Mouse (Mus musculus): Measurements from ENCODE around the gene Grn. TPM values are rescaled to one million over a fixed set of nuclear protein-coding genes. Genes with fewer than 3 reads are reported as not detected.
"Not testable (repeated sequence)": the region's sequence is repeated elsewhere in the genome, so short reads cannot be mapped to it uniquely, and the experiment has no call there.

The Grn gene
- polyA plus RNA-seq (2016; fragmentation: Nextera tagmentation; extraction: Ambion mirVana): 66.2 and 70.1 TPM in 2 replicates

DNA sequence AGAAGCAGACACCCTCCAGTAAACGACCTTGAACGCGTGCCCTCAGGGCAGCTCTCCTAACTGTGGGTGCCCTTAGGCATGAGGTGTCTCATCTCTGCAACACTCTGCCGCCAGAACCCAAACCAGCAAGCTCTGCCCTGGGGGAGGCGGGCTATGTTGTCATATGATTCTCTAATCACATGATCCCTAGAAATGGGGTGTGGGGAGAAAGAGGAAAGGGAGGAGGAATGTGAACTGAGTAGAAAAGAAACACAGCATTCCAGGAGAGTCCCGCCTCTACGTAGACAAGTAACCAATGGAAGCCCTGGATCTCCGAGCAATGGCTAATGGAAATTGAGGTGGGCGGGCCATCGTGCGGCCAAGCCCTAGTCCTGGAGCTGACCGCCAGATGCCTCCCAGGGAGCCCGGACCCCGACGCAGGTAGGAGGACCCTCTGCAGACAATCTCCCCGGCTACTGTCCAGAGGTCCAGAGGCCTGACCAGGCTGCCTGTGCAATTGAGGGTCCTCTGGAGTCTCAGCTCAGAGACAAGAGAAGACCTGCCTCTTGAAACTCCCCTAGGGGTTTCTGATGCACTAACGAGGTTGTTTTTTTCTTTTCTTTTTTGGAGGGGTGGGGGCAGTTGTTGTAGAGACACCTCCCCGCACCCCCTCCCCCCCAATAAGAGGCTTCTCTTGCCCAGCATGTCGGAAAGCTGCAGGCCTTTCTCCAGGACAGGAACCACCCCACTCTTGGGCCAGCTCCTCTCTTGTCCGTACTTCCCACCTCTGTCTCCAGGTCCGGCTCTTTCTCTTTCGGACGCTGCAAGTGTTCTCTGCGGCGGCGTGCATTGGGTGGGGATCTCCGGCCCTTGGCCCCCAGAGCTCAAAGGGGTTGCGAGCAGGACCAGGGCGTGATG is at the start of gene Grn:
Gene Grn (plus strand): TSS at position 195 of the 897 bp plus-strand sequence.
- Histone ChIP-seq H3K27ac (peak within 1 kb of the TSS; percentile 85), H3K4me3 (peak within 1 kb of the TSS; percentile 72), H3K9me3 (no peaks in the 10 kb centered on the region), H3K27me3 (ENCODE audit: poor library complexity, severe bottlenecking) (peaks cover 15% of the 10 kb centered on the region), H3K36me3 (replicated peaks) (peaks cover 22% of the 10 kb centered on the region), H3K4me1 (peaks cover 34% of the 10 kb centered on the region)
- under 1% methylated on average over 29 of the region's 29 CpGs for WGBS
- DNase-seq (ENCODE audit: extremely low spot score, low spot score): peak; percentile 88

- WGBS: 62% methylated on average over 4 of the region's 4 CpGs
- Histone ChIP-seq H3K27me3 (ENCODE audit: poor library complexity, severe bottlenecking) (peaks cover 2% of the 10 kb centered on the region), H3K4me3 (no peak overlapping the region), H3K9me3 (peaks cover 5% of the 10 kb centered on the region; the same call in 1 of the 2 replicates), H3K4me1 (peaks cover 5% of the 10 kb centered on the region), H3K36me3 (replicated peaks) (no peaks in the 10 kb centered on the region), H3K27ac (no peak overlapping the region)
- no peak for DNase-seq (ENCODE audit: extremely low spot score, low spot score)
These were observed 48.6 kb upstream of the Grn start for GRCm38 (mm10) chr11:102381341-102382100.

DNA sequence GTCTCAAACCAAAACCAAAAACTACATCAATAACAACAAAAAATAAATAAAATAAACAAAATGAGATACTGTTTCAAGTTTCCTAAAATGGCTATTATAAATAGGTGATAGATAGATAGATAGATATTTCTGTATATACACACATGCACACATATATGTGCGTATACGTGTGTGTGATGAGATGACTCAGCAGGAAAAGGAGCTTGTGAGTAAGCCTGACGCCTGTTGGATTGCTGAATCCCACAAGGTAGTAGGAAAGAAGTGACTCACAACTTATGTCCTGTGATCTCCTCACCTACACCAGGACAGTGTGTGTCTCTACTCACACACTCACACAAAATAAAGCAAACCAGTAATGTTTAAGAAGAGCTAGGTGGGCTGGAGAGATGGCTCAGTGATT is 47.3 kb upstream of the Grn start:
- WGBS: 92% methylated on average over 3 of the region's 3 CpGs
- peaks cover 5% of the 10 kb centered on the region; the same call in 1 of the 2 replicates for H3K9me3 ChIP-seq

DNA sequence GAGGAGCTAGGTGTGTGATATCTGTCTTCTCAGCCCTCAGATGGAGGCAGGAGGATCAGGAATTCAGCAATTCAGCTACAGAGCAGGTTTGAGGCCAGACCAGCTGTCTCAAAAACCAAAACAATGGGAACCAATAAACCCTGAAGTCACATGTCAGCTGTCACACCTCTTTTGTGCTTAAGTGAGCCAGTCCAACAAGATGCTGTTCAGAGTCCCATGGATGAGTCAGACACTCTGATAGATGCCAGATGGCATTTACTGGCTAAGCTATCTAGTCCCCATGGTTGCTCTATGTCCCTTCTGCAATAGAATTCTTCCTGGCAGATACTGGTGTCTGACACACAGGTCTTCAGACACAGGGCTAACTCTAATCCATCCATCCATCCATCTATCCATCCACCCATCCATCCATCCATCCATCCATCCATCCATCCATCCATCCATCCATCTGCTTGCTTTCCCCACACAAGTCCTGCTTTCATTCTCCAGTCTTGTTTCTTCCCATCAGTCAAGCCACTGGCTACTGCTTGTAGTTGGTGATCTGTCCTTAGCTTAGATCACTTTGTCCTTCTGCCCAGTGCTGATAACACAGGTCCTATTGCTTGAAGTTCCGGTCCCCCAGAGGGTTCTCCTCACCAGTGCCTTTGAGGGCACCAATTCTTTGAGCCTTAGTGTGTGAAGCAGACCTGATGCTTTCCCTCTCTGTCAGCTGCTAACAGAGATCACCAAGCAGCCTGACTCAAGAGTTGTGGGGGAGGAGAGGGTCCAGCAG is 46.6 kb upstream of the Grn start:
- no peak overlapping the region for H3K4me3 ChIP-seq
- H3K36me3 ChIP-seq (replicated peaks): no peaks in the 10 kb centered on the region
- 76% methylated on average over 1 of the region's 1 CpGs for WGBS
- H3K27me3 ChIP-seq (ENCODE audit: poor library complexity, severe bottlenecking): no peaks in the 10 kb centered on the region
- no peak overlapping the region for H3K27ac ChIP-seq
- no peak for DNase-seq (ENCODE audit: extremely low spot score, low spot score)
- peaks cover 5% of the 10 kb centered on the region; the same call in 1 of the 2 replicates for H3K9me3 ChIP-seq
- 0 out of 2 replicates have a peak, but pooled peaks cover 3% of the 10 kb centered on the region for H3K4me1 ChIP-seq

More for the DNA sequence above, 47.3 kb upstream of the Grn start:
- Histone ChIP-seq H3K36me3 (replicated peaks) (no peaks in the 10 kb centered on the region), H3K4me1 (0 out of 2 replicates have a peak, but pooled peaks cover 3% of the 10 kb centered on the region), H3K4me3 (no peak overlapping the region), H3K27ac (no peak overlapping the region), H3K27me3 (ENCODE audit: poor library complexity, severe bottlenecking) (no peaks in the 10 kb centered on the region)
- DNase-seq (ENCODE audit: extremely low spot score, low spot score): no peak

- Histone ChIP-seq H3K36me3 (replicated peaks) (no peaks in the 10 kb centered on the region), H3K27me3 (ENCODE audit: poor library complexity, severe bottlenecking) (no peaks in the 10 kb centered on the region), H3K4me1 (0 out of 2 replicates have a peak, but pooled peaks cover 3% of the 10 kb centered on the region), H3K9me3 (no peaks in the 10 kb centered on the region), H3K4me3 (no peak overlapping the region), H3K27ac (no peak overlapping the region)
- 93% methylated on average over 2 of the region's 2 CpGs for WGBS
- DNase-seq (ENCODE audit: extremely low spot score, low spot score): no peak
These were observed 45.7 kb upstream of the Grn start for GRCm38 (mm10) chr11:102384418-102384817.

DNA sequence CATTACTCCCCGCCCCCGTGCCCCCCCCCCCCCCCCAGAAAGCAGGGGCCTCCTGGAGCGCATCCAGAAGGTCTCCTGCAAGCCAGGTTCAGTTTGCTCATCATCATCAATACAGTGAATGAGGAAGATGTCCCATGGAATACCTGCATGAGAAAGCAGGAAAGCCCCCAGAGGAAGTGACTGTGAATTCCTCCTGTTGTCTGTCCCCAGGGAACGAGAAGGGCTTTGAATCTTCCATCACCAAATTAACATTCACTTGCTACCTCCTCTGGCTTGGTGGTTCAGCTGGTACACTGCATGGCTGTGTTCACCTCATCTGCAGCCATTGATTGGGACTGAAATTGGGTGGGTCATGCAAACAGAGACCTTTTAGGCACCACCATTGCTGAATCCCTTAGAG is 45.0 kb upstream of the Grn start:
- no peak for DNase-seq (ENCODE audit: extremely low spot score, low spot score)
- WGBS: 64% methylated on average over 4 of the region's 4 CpGs

DNA sequence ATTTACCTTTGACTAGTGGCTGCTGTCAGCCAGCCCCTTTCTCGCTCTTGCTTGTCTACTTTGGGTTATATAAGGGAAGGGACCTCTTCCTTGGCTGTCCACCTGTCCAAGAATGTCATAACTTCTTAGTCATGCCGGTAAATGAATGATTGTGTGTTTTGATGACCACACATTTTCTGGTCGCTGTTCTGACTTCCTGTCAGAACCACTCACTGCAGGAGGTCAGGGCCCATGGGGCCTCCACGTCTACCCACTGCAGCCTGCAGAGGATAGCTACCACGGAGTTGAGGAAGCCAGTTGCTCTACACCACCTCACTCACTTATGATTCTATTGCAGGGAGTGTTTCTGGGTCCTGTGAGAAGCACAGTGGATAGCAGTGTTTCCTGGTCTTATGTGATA is 44.0 kb upstream of the Grn start:
- 75% methylated on average over 5 of the region's 5 CpGs for WGBS

More for the DNA sequence above, 45.0 kb upstream of the Grn start:
- Histone ChIP-seq H3K27ac (no peak overlapping the region), H3K27me3 (ENCODE audit: poor library complexity, severe bottlenecking) (no peaks in the 10 kb centered on the region), H3K4me3 (no peak overlapping the region), H3K4me1 (0 out of 2 replicates have a peak, but pooled peaks cover 3% of the 10 kb centered on the region), H3K36me3 (replicated peaks) (no peaks in the 10 kb centered on the region), H3K9me3 (no peaks in the 10 kb centered on the region)

DNA sequence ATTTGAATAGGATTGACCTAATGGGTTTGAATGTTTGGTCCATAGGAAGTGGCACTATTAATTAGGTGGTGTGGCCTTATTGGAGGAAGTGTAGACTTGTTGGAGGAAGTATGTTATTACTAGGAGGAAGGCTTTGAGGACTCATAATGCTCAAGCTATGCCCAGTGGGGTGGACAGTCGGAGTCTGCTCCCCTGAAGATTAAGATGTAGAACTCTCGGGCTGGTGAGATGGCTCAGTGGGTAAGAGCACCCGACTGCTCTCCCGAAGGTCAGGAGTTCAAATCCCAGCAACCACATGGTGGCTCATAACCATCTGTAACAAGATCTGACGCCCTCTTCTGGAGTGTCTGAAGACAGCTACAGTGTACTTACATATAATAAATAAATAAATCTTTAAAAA is 40.7 kb upstream of the Grn start:
- H3K9me3 ChIP-seq; H3K27ac ChIP-seq; H3K36me3 ChIP-seq (replicated peaks); DNase-seq (ENCODE audit: extremely low spot score, low spot score); H3K4me3 ChIP-seq; H3K27me3 ChIP-seq (ENCODE audit: poor library complexity, severe bottlenecking): not testable (repeated sequence)
- H3K4me1 ChIP-seq: peaks cover 21% of the 10 kb centered on the region
- WGBS: 92% methylated on average over 4 of the region's 5 CpGs

More for the DNA sequence above, 44.0 kb upstream of the Grn start:
- no peaks in the 10 kb centered on the region for H3K36me3 ChIP-seq (replicated peaks)
- no peak overlapping the region for H3K27ac ChIP-seq
- 0 out of 2 replicates have a peak, but pooled peaks cover 3% of the 10 kb centered on the region for H3K4me1 ChIP-seq
- no peak for DNase-seq (ENCODE audit: extremely low spot score, low spot score)
- no peaks in the 10 kb centered on the region for H3K9me3 ChIP-seq
- H3K27me3 ChIP-seq (ENCODE audit: poor library complexity, severe bottlenecking): no peaks in the 10 kb centered on the region
- no peak overlapping the region for H3K4me3 ChIP-seq

DNA sequence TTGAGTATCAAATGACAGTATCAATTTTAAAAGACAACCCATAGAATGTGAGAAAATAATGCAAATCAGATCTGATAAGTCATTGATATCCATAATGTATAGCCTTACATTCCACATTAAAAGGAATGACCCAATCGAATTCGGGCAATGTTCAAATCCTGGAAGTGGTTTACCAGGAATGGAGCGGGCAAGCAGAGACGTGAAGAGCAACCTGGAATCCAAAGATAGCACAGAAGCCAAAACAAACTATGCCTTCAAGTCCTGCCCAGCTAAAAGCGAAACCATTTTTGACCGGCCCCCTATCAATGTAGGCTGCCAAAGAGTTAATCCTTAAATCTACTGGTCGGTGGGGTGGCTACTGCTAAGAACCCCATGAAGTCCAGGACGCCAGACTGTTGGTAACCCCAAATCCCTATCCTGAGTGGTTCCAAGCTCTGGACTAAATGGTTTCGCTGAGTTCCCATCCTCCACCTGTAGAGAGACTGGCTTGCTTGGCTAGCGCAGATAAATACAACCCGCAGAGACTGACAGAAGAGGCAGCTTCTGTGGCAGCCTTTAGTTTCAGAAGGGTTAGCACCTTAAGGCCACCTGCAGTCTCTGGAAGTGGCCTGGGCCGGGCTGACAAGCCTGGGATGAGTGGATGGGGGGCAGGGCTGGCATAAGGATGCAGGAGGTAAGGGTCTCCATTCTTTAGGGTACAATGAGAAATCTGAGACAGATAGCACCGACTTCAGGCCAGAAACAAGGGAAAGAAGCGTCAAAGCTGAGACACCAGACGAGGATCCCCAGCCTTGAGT is 37.5 kb upstream of the Grn start:
- Histone ChIP-seq H3K27me3 (ENCODE audit: poor library complexity, severe bottlenecking) (peaks cover 40% of the 10 kb centered on the region), H3K36me3 (replicated peaks) (no peaks in the 10 kb centered on the region), H3K9me3 (no peaks in the 10 kb centered on the region), H3K4me1 (peaks cover 47% of the 10 kb centered on the region), H3K4me3 (peak overlapping the region; percentile 68), H3K27ac (peak overlapping the region; percentile 78)
- DNase-seq (ENCODE audit: extremely low spot score, low spot score): no peak
- WGBS: 19% methylated on average over 15 of the region's 15 CpGs

DNA sequence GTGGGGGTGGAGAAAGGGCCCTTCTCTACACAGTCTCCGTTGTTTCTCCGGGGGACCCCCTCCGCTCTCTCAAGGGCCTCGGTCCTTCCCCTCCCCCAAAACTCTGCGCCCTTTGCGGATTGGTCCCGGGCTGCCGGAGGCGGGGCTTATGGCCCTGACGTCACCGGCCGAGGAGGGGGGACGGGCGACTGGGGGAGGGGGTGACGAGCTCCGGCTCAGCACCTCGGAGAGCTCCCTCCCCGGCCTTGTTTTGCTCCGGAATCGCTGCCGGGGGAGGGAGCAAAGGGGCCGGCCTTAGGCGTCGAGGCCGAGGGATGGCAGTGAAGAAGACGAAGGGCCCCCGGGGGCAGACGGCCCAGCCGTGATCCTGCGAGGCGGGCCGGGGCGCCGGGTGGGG is 36.9 kb upstream of the Grn start, which contains the start of gene Rundc3a:
Gene Rundc3a (plus strand): TSS at position 166 of the 397 bp plus-strand sequence.
- no peaks in the 10 kb centered on the region for H3K36me3 ChIP-seq (replicated peaks)
- no peaks in the 10 kb centered on the region for H3K9me3 ChIP-seq
- peaks cover 46% of the 10 kb centered on the region for H3K27me3 ChIP-seq (ENCODE audit: poor library complexity, severe bottlenecking)
- DNase-seq (ENCODE audit: extremely low spot score, low spot score): peak; percentile 93
- H3K27ac ChIP-seq: peak within 1 kb of the TSS; percentile 78
- WGBS: under 1% methylated on average over 33 of the region's 34 CpGs
- peak within 1 kb of the TSS; percentile 68 for H3K4me3 ChIP-seq
- peaks cover 47% of the 10 kb centered on the region for H3K4me1 ChIP-seq

- Histone ChIP-seq H3K4me3 (peak overlapping the region; percentile 68), H3K9me3 (no peaks in the 10 kb centered on the region), H3K27me3 (ENCODE audit: poor library complexity, severe bottlenecking) (peaks cover 52% of the 10 kb centered on the region), H3K4me1 (peaks cover 47% of the 10 kb centered on the region), H3K27ac (peak overlapping the region; percentile 78), H3K36me3 (replicated peaks) (no peaks in the 10 kb centered on the region)
- no peak for DNase-seq (ENCODE audit: extremely low spot score, low spot score)
- 9% methylated on average over 17 of the region's 17 CpGs for WGBS
These were observed 36.2 kb upstream of the Grn start for GRCm38 (mm10) chr11:102393719-102394420.
